Mouse (Mus musculus) testis, adult 2 months (tissue): ENCODE measurements at regions not wholly inside any gene's neighbourhood (a gene's known extent, or its start where the extent isn't known, plus 50 kb on each side); places are given as distances from the start of the nearest gene placed in this dataset.

Experiments used
- CTCF ChIP-seq: fragments of 200-500 bp; IDR thresholded peaks from 2 replicates; pipeline ENCODE4 v1.5.1; 2012; ENCODE audit warnings: low read depth, mild to moderate bottlenecking, inconsistent platforms, low read length, moderate library complexity; ENCODE audit not compliant: control insufficient read depth, insufficient read depth, insufficient replicate concordance
- POLR2A ChIP-seq: fragments of 200-500 bp; IDR thresholded peaks from 2 replicates; pipeline ENCODE4 v1.6.1; 2012; ENCODE audit warnings: low read depth, mild to moderate bottlenecking, inconsistent platforms, low read length, moderate library complexity; ENCODE audit not compliant: control insufficient read depth

DNA sequence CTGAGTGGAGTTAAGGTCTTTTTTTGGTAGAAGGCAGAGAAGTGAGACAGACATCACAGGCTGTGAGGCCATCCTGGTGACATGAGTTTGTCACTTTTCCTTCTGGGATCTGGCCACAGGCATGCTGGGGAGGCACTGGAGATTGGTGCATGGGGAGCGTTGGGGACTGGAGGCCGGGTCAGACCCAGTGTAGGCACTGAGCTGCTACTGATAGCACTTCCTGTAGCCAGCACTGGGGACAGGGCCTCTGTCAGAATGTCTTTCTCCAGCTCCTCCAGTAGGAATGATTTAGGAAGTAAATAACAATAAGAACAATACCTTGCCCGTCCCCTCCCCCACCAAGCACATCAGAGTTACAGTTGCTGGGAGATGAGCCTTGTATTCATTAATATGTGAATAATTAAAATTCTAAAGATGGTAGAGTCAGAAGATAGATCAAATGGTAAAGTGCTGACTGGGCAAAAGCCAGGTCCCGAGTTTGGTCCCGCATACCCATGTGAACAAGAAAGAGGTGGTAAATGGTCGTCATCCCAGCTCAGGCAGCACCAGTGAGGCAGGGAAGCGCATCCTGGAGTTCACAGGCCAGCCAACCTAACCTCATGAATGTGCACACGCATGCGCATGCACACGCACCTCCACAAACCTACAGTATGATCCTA, 510.9 kb upstream of the Atp11b start:
- TF ChIP-seq POLR2A (no peak), CTCF (no peak)
